Mouse (Mus musculus): ENCODE results near the gene Xrcc4.
A peak's percentile ranks its signal among the peaks of the same experiment; 100 is the strongest.
"Not testable (repeated sequence)": the region's sequence is repeated elsewhere in the genome, so short reads cannot be mapped to it uniquely, and the experiment has no call there.

The Xrcc4 gene

GRCm38 (mm10) chr13:89812169-89812568, 277.2 kb downstream of the Xrcc4 start:
- DNase-seq (ENCODE audit: low spot score) = peak; percentile 6

- no peak for DNase-seq (ENCODE audit: low spot score)
Measured at GRCm38 (mm10) chr13:89809024-89809423, 280.4 kb downstream of the Xrcc4 start.

GRCm38 (mm10) chr13:89801901-89802300, 287.5 kb downstream of the Xrcc4 start:
- DNase-seq (ENCODE audit: low spot score) = no peak

- DNase-seq (ENCODE audit: low spot score) = no peak
Measured at GRCm38 (mm10) chr13:89797721-89798120, 291.7 kb downstream of the Xrcc4 start.

- DNase-seq (ENCODE audit: low spot score) = no peak
Measured at GRCm38 (mm10) chr13:89791475-89791874, 297.9 kb downstream of the Xrcc4 start.

GRCm38 (mm10) chr13:89782886-89783285, 306.5 kb downstream of the Xrcc4 start:
- DNase-seq (ENCODE audit: low spot score) = no peak

- no peak for DNase-seq (ENCODE audit: low spot score)
Measured at GRCm38 (mm10) chr13:89780276-89780675, 309.1 kb downstream of the Xrcc4 start.

GRCm38 (mm10) chr13:89779208-89779911, 310.0 kb downstream of the Xrcc4 start:
- DNase-seq (ENCODE audit: low spot score) = peak; percentile 3

GRCm38 (mm10) chr13:89777764-89778163, 311.6 kb downstream of the Xrcc4 start:
- DNase-seq (ENCODE audit: low spot score) = no peak

GRCm38 (mm10) chr13:89777146-89777545, 312.3 kb downstream of the Xrcc4 start:
- DNase-seq (ENCODE audit: low spot score) = no peak

- DNase-seq (ENCODE audit: low spot score) = no peak
Measured at GRCm38 (mm10) chr13:89766551-89766950, 322.9 kb downstream of the Xrcc4 start.

GRCm38 (mm10) chr13:89765966-89766365, 323.4 kb downstream of the Xrcc4 start:
- DNase-seq (ENCODE audit: low spot score) = no peak

- no peak for DNase-seq (ENCODE audit: low spot score)
Measured at GRCm38 (mm10) chr13:89762339-89762738, 327.1 kb downstream of the Xrcc4 start.

GRCm38 (mm10) chr13:89756347-89756746, 333.1 kb downstream of the Xrcc4 start:
- DNase-seq (ENCODE audit: low spot score) = no peak

GRCm38 (mm10) chr13:89750562-89750961, 338.8 kb downstream of the Xrcc4 start:
- not testable (repeated sequence) for DNase-seq (ENCODE audit: low spot score)

GRCm38 (mm10) chr13:89743201-89743600, 346.2 kb downstream of the Xrcc4 start:
- no peak for DNase-seq (ENCODE audit: low spot score)

GRCm38 (mm10) chr13:89742686-89743200, 346.7 kb downstream of the Xrcc4 start:
- DNase-seq (ENCODE audit: low spot score) = no peak

GRCm38 (mm10) chr13:89741766-89742685, 347.4 kb downstream of the Xrcc4 start, which contains the start of gene Vcan:
Gene Vcan, minus strand, starts transcription at chr13:89742509.
- no peak for DNase-seq (ENCODE audit: low spot score)

- no peak for DNase-seq (ENCODE audit: low spot score)
Measured at GRCm38 (mm10) chr13:89741116-89741551, 348.3 kb downstream of the Xrcc4 start.

GRCm38 (mm10) chr13:89740243-89741115, 348.9 kb downstream of the Xrcc4 start:
- peak; percentile 54 for DNase-seq (ENCODE audit: low spot score)

GRCm38 (mm10) chr13:89739696-89740242, 349.6 kb downstream of the Xrcc4 start:
- no peak for DNase-seq (ENCODE audit: low spot score)

Data from c-Kit-positive CD71-positive TER-119-positive erythroid progenitor cells, embryonic 14.5 days (primary cell).